7 mouse cellular contexts compared by ENCODE assay signal in the genomic region with DNA sequence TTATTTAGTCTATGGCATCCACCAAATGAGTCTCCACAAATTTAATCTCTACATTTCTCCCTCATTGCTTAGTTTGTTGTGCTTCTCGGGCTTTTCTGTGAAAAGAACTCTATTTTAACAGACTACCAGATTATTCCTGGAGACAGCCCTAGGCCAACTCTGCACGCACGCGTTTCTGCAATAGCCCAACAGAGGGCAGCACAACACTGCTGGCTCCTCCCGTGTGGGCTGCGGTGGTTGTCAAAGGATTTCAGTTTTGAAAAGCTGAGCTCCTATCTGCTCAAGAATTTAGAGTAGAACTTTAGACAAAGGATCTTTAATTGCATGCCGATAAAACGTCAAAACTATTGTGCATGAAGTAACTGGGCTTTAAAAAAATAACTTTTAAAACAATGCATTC. TPM values are rescaled to one million over a fixed set of nuclear protein-coding genes. Genes with fewer than 3 reads are reported as not detected.
DNase-seq lines count a peak whose midpoint lies in the region; ATAC-seq and TF ChIP-seq lines count a peak whose summit lies in the region.

No protein-coding gene starts in this region.

- no peak overlapping the region for H3K9ac ChIP-seq in intestine, embryonic 16.5 days (ENCODE audit: low read depth, low read length)
- no peak overlapping the region for H3K9ac ChIP-seq in midbrain, embryonic 14.5 days (replicated peaks; ENCODE audit: low read length)

- H3K4me1 ChIP-seq in intestine, embryonic 16.5 days (ENCODE audit: control insufficient read depth, insufficient read depth, low read length), result no peaks in the 10 kb centered on the region
- H3K4me1 ChIP-seq in midbrain, embryonic 14.5 days (ENCODE audit: control insufficient read depth, insufficient read depth, low read length), result no peaks in the 10 kb centered on the region
- no peaks in the 10 kb centered on the region for H3K4me1 ChIP-seq in spleen, adult 2 months (ENCODE audit: control insufficient read depth, insufficient read depth, insufficient read length)

- peak; percentile 77; the same call in 1 of the 2 replicates for ATAC-seq in intestine, embryonic 16.5 days
- ATAC-seq in midbrain, embryonic 14.5 days (ENCODE audit: low FRiP score, low TSS enrichment), result peak; percentile 68; the same call in 1 of the 2 replicates

- intact Hi-C loops in left cerebral cortex, postnatal 36 days (cut with DNase I), result loop anchor here (2.0 to 5.0 kb wide), 3 partner anchors 190 to 565 kb away; no protein-coding TSS in a partner anchor

- H3K4me3 ChIP-seq in intestine, embryonic 16.5 days (ENCODE audit: low read length), result no peak overlapping the region
- no peak overlapping the region for H3K4me3 ChIP-seq in midbrain, embryonic 14.5 days (replicated peaks; ENCODE audit: low read depth, low read length)
- no peak overlapping the region for H3K4me3 ChIP-seq in spleen, adult 2 months (ENCODE audit: extremely low read depth, insufficient read depth, insufficient read length)

- peak; percentile 93 for TF ChIP-seq CTCF in spleen, adult 2 months (IDR thresholded peaks at IDR 0.05; ENCODE audit: extremely low read depth, insufficient read depth, insufficient read length, insufficient replicate concordance)

- 2% methylated on average over 8 of the region's 8 CpGs for WGBS in intestine, embryonic 16.5 days
- 3% methylated on average over 8 of the region's 8 CpGs for WGBS in midbrain, embryonic 14.5 days
- WGBS in spleen, adult 2 months, result 3% methylated on average over 8 of the region's 8 CpGs

- H3K27ac ChIP-seq in intestine, embryonic 16.5 days (ENCODE audit: low read length), result no peak overlapping the region
- no peak overlapping the region for H3K27ac ChIP-seq in midbrain, embryonic 14.5 days (replicated peaks; ENCODE audit: low read depth, low read length)
- H3K27ac ChIP-seq in spleen, adult 2 months (ENCODE audit: insufficient read depth, low read length), result no peak overlapping the region

- no peaks in the 10 kb centered on the region for H3K36me3 ChIP-seq in intestine, embryonic 16.5 days (ENCODE audit: control insufficient read depth, insufficient read depth, low read length)
- no peaks in the 10 kb centered on the region for H3K36me3 ChIP-seq in midbrain, embryonic 14.5 days (ENCODE audit: control insufficient read depth, insufficient read depth, low read length)
- no peaks in the 10 kb centered on the region for H3K36me3 ChIP-seq in spleen, adult 2 months (ENCODE audit: control insufficient read depth, insufficient read depth, low read length)

- H3K27me3 ChIP-seq in intestine, embryonic 16.5 days (replicated peaks; ENCODE audit: control insufficient read depth, insufficient read depth, low read length), result no peaks in the 10 kb centered on the region
- no peaks in the 10 kb centered on the region for H3K27me3 ChIP-seq in midbrain, embryonic 14.5 days (ENCODE audit: control insufficient read depth, insufficient read depth, low read length)
- H3K27me3 ChIP-seq in spleen, adult 2 months (ENCODE audit: control insufficient read depth, insufficient read depth, low read length), result no peaks in the 10 kb centered on the region

- TF ChIP-seq POLR2A in spleen, adult 2 months (IDR thresholded peaks at IDR 0.05; ENCODE audit: low read depth, low read length), result no peak

- H3K9me3 ChIP-seq in intestine, embryonic 16.5 days (ENCODE audit: control insufficient read depth, low read length), result no peaks in the 10 kb centered on the region
- no peaks in the 10 kb centered on the region for H3K9me3 ChIP-seq in midbrain, embryonic 14.5 days (ENCODE audit: control insufficient read depth, low read length)

- H3K4me2 ChIP-seq in intestine, embryonic 16.5 days (ENCODE audit: low read depth, low read length), result no peak overlapping the region
- no peak overlapping the region for H3K4me2 ChIP-seq in midbrain, embryonic 14.5 days (ENCODE audit: low read length)

- peak; percentile 80 for DNase-seq in ZHBTc4 (ENCODE audit: low read depth, low spot score)
- DNase-seq in cerebellum, postnatal 14 days, result peak; percentile 90 to 92
- peak; percentile 90 to 93 for DNase-seq in frontal cortex, postnatal 36 days (ENCODE audit: low spot score in 2 of 2)
- DNase-seq in left cerebral cortex, postnatal 36 days (ENCODE audit: low spot score in 2 of 2), result peak; percentile 77 to 83
- DNase-seq in midbrain, embryonic 14.5 days, result peak; percentile 91
- DNase-seq in spleen, adult 2 months (ENCODE audit: low read depth in 1 of 2, low spot score in 2 of 2), result peak in 1 of 2 experiments; percentile 62

RNA-seq across cellular contexts. Expression of a gene that starts 8.9 kb away (rescaled TPM):
- polyA plus RNA-seq in intestine, embryonic 16.5 days (2015; fragmentation: Nextera tagmentation; extraction: Ambion mirVana), result 80.1 and 86.9 TPM in 2 replicates
- total RNA-seq in left cerebral cortex, postnatal 36 days (2021), result 100 to 1,000 TPM; 112 to 114 TPM
- polyA plus RNA-seq in midbrain, embryonic 14.5 days (2014; fragmentation: Nextera tagmentation; extraction: Ambion mirVana), result 186 and 201 TPM in 2 replicates
- polyA plus RNA-seq in spleen, adult 2 months (2012; rRNA removed), result 8.2 and 16.8 TPM in 2 replicates

RNA-seq across cellular contexts. Expression of a gene that starts 57.9 kb away (rescaled TPM):
- not detected in 2 replicates for polyA plus RNA-seq in intestine, embryonic 16.5 days (2015; fragmentation: Nextera tagmentation; extraction: Ambion mirVana)
- 1 to 10 TPM; 1.3 to 1.8 TPM for total RNA-seq in left cerebral cortex, postnatal 36 days (2021)
- not detected in 2 replicates for polyA plus RNA-seq in midbrain, embryonic 14.5 days (2014; fragmentation: Nextera tagmentation; extraction: Ambion mirVana)
- polyA plus RNA-seq in spleen, adult 2 months (2012; rRNA removed), result 0.09 and 0.14 TPM in 2 replicates
